Mouse (Mus musculus) ES-CJ7 (cell line): ENCODE measurements around the gene Slc12a9.

ENCODE experiments used
- DNase-seq: peaks from one replicate; pipeline ENCODE4 v3.0.0; 2011; ENCODE audit warnings: low read depth, low spot score

Gene Slc12a9

GRCm38 (mm10) chr5:137346983-137347382 is 13.6 kb upstream of the Slc12a9 start:
- DNase-seq = no peak

GRCm38 (mm10) chr5:137346388-137346787 is 13.0 kb upstream of the Slc12a9 start:
- no peak for DNase-seq

- no peak for DNase-seq
Measured at GRCm38 (mm10) chr5:137345821-137346220, 12.4 kb upstream of the Slc12a9 start.

GRCm38 (mm10) chr5:137343869-137344268 is 10.5 kb upstream of the Slc12a9 start:
- DNase-seq = no peak

GRCm38 (mm10) chr5:137343412-137343811 is 10.0 kb upstream of the Slc12a9 start:
- DNase-seq = no peak

- DNase-seq = no peak
Measured at GRCm38 (mm10) chr5:137342407-137343012, 9.1 kb upstream of the Slc12a9 start.

GRCm38 (mm10) chr5:137340222-137340621 is 6.8 kb upstream of the Slc12a9 start:
- DNase-seq = no peak

- peak; percentile 81 for DNase-seq
Measured at GRCm38 (mm10) chr5:137339290-137339979, 6.0 kb upstream of the Slc12a9 start.

GRCm38 (mm10) chr5:137338663-137339289 is 5.4 kb upstream of the Slc12a9 start:
- DNase-seq = peak; percentile 40

GRCm38 (mm10) chr5:137338256-137338655 is 4.9 kb upstream of the Slc12a9 start:
- DNase-seq = peak; percentile 93

- peak; percentile 93 for DNase-seq
Measured at GRCm38 (mm10) chr5:137337190-137337589, 3.8 kb upstream of the Slc12a9 start.

GRCm38 (mm10) chr5:137335066-137335465 is 1.7 kb upstream of the Slc12a9 start:
- no peak for DNase-seq

GRCm38 (mm10) chr5:137334317-137334716 is 920 bp upstream of the Slc12a9 start:
- DNase-seq = no peak

GRCm38 (mm10) chr5:137332857-137333511 is 413 bp downstream of the Slc12a9 start:
- DNase-seq = no peak

- no peak for DNase-seq
Measured at GRCm38 (mm10) chr5:137330910-137331309, 2.5 kb downstream of the Slc12a9 start.

GRCm38 (mm10) chr5:137320996-137321395 is 12.4 kb downstream of the Slc12a9 start:
- no peak for DNase-seq

GRCm38 (mm10) chr5:137318570-137318969 is 14.8 kb downstream of the Slc12a9 start:
- DNase-seq = no peak

GRCm38 (mm10) chr5:137317361-137317760 is 16.0 kb downstream of the Slc12a9 start:
- DNase-seq = no peak

- peak; percentile 76 for DNase-seq
Measured at GRCm38 (mm10) chr5:137315084-137315903, 18.1 kb downstream of the Slc12a9 start.

GRCm38 (mm10) chr5:137314193-137315083 is 19.0 kb downstream of the Slc12a9 start, which contains the start of gene Trip6:
TSS of gene Trip6 (minus strand) at chr5:137314404.
- DNase-seq = peak; percentile 86
